In genomic region chr11:70308296-70308695, GRCm38 (mm10) we compare ENCODE assay signal across 1 mouse cellular context.
A peak's percentile ranks its signal among the peaks of the same experiment; 100 is the strongest.
TF ChIP-seq lines count a peak whose summit lies in the region.

No protein-coding gene starts in this region.

TF ChIP-seq in MEL, 35 proteins besides CTCF, POLR2A, EP300 and RAD21:
- TF ChIP-seq ETS1 (IDR thresholded peaks at IDR 0.05; ENCODE audit: low read depth, low read length), result no peak
- TF ChIP-seq ZNF384 (IDR thresholded peaks at IDR 0.05; ENCODE audit: low read depth, low read length), result peak; percentile 58; the same call in 1 of the 2 replicates
- TF ChIP-seq ZMIZ1 (IDR thresholded peaks at IDR 0.05; ENCODE audit: low read depth, low read length), result no peak
- no peak for TF ChIP-seq MYC (IDR thresholded peaks at IDR 0.05; ENCODE audit: low read depth, low read length)
- no peak for TF ChIP-seq MAZ (IDR thresholded peaks at IDR 0.05; ENCODE audit: low read depth, low read length)
- TF ChIP-seq NELFE (IDR thresholded peaks at IDR 0.05; ENCODE audit: low read depth, low read length), result no peak
- peak; percentile 55 for TF ChIP-seq SMC3 (IDR thresholded peaks at IDR 0.05; ENCODE audit: low read depth, low read length)
- no peak for TF ChIP-seq E2F4 (IDR thresholded peaks at IDR 0.05; ENCODE audit: borderline replicate concordance, low read depth, low read length)
- TF ChIP-seq UBTF (IDR thresholded peaks at IDR 0.05; ENCODE audit: borderline replicate concordance, insufficient read depth, low read depth, low read length), result no peak
- TF ChIP-seq ZKSCAN1 (IDR thresholded peaks at IDR 0.05; ENCODE audit: low read depth, low read length), result no peak
- TF ChIP-seq CHD2 (IDR thresholded peaks at IDR 0.05; ENCODE audit: low read length), result no peak
- TF ChIP-seq TAL1 (IDR thresholded peaks at IDR 0.05; ENCODE audit: low read length), result no peak
- TF ChIP-seq TBP (IDR thresholded peaks at IDR 0.05; ENCODE audit: low read depth, low read length), result no peak
- TF ChIP-seq GATA1 (IDR thresholded peaks at IDR 0.05; ENCODE audit: low read depth, low read length), result no peak
- TF ChIP-seq POLR2AphosphoS2 (IDR thresholded peaks at IDR 0.05; ENCODE audit: low read length), result no peak
- TF ChIP-seq POLR2AphosphoS5 (IDR thresholded peaks at IDR 0.05; ENCODE audit: borderline replicate concordance, low read depth, low read length), result no peak
